Mouse (Mus musculus) CH12.LX (cell line): ENCODE data around the gene Eif2ak2. TPM values are rescaled to one million over a fixed set of nuclear protein-coding genes. Genes with fewer than 3 reads are reported as not detected.
A peak's percentile ranks its signal among the peaks of the same experiment; 100 is the strongest.

ENCODE experiments used
- DNase-seq: peaks from one replicate; pipeline ENCODE4 v3.0.0-alpha.2; 2013; ENCODE audit errors: extremely low read depth
- H3K27ac ChIP-seq: 2 replicates; pipeline ENCODE4 v1.5.1; 2012; ENCODE audit warnings: low read depth, mild to moderate bottlenecking, control low read depth, moderate library complexity; ENCODE audit not compliant: insufficient read depth
- H3K27me3 ChIP-seq: replicated peaks from 2 replicates; pipeline ENCODE3; 2012; ENCODE audit warnings: inconsistent platforms
- H3K36me3 ChIP-seq, 2 experiments: replicated peaks in 1 of 2; 2 replicates each; pipeline versions ENCODE3 to v1.6.1; 2012; ENCODE audit warnings: inconsistent platforms in 1 of 2, low read length in 1 of 2, mild to moderate bottlenecking in 1 of 2, mixed read lengths in 1 of 2, moderate library complexity in 1 of 2; ENCODE audit not compliant: control insufficient read depth in 1 of 2, insufficient read depth in 1 of 2
- H3K4me1 ChIP-seq, 2 experiments: 2 replicates each; pipeline ENCODE4 v1.6.1; 2012; ENCODE audit warnings: inconsistent platforms in 1 of 2, moderate library complexity in 1 of 2; ENCODE audit not compliant: insufficient read depth in 2 of 2, control insufficient read depth in 1 of 2
- H3K4me2 ChIP-seq: 2 replicates; pipeline ENCODE4 v1.6.1; 2012; ENCODE audit warnings: low read depth, mild to moderate bottlenecking, control low read depth; ENCODE audit not compliant: poor library complexity, insufficient read depth, severe bottlenecking
- H3K4me3 ChIP-seq, 3 experiments: fragments of 150-350 bp in 1 of 3; sonication (generic) in 1 of 3; replicated peaks in 1 of 3; 2 replicates each; pipeline versions ENCODE3 to v1.5.1; 2011 to 2012; ENCODE audit warnings: low read depth in 2 of 3, low read length in 2 of 3, mild to moderate bottlenecking in 2 of 3, moderate library complexity in 2 of 3, control low read depth in 1 of 3, improper control_type of control experiment in 1 of 3, inconsistent platforms in 1 of 3, mixed read lengths in 1 of 3; ENCODE audit not compliant: poor library complexity in 1 of 3
- H3K79me2 ChIP-seq: replicated peaks from 2 replicates; pipeline ENCODE4 v1.6.1; 2012; ENCODE audit warnings: mild to moderate bottlenecking, moderate library complexity; ENCODE audit not compliant: control insufficient read depth, poor library complexity, insufficient read depth, severe bottlenecking; ENCODE audit errors: extremely low read depth
- H3K9ac ChIP-seq: 2 replicates; pipeline ENCODE4 v1.6.1; 2012; ENCODE audit warnings: low read depth, mild to moderate bottlenecking, control low read depth, moderate library complexity; ENCODE audit not compliant: insufficient read depth
- H3K9me3 ChIP-seq: replicated peaks from 2 replicates; pipeline ENCODE3; 2012; ENCODE audit warnings: low read length, inconsistent platforms, mixed read lengths
- BHLHE40 ChIP-seq: IDR thresholded peaks from 2 replicates; pipeline ENCODE4 v1.6.1; 2011; ENCODE audit warnings: mild to moderate bottlenecking, low read depth, low read length, improper control_type of control experiment
- CHD1 ChIP-seq: IDR thresholded peaks from 2 replicates; pipeline ENCODE4 v1.6.1; 2012; ENCODE audit warnings: low read depth, low read length, improper control_type of control experiment, inconsistent platforms
- CTCF ChIP-seq, 2 experiments: IDR thresholded peaks in 1 of 2; conservative IDR thresholded peaks in 1 of 2; 2 replicates each; pipeline ENCODE4 v1.5.1; 2011 to 2012; ENCODE audit warnings: low read depth in 2 of 2, low read length in 2 of 2, improper control_type of control experiment in 1 of 2, inconsistent platforms in 1 of 2, mild to moderate bottlenecking in 1 of 2, moderate library complexity in 1 of 2
- E2F4 ChIP-seq: IDR thresholded peaks from 2 replicates; pipeline ENCODE4 v1.6.1; 2011; ENCODE audit warnings: low read depth, low read length, improper control_type of control experiment; ENCODE audit not compliant: insufficient replicate concordance
- ETS1 ChIP-seq: conservative IDR thresholded peaks from 2 replicates; pipeline ENCODE4 v1.6.1; 2012; ENCODE audit warnings: low read depth, mild to moderate bottlenecking, inconsistent platforms, low read length, improper control_type of control experiment, moderate library complexity
- IRF4 ChIP-seq: IDR thresholded peaks from 2 replicates; pipeline ENCODE4 v1.6.1; 2014; ENCODE audit warnings: low read depth, mild to moderate bottlenecking, inconsistent platforms, low read length, improper control_type of control experiment
- JUND ChIP-seq: conservative IDR thresholded peaks from 2 replicates; pipeline ENCODE4 v1.6.1; 2011; ENCODE audit warnings: low read depth, low read length, improper control_type of control experiment
- MAFK ChIP-seq: IDR thresholded peaks from 2 replicates; pipeline ENCODE4 v1.6.1; 2011; ENCODE audit warnings: low read length, improper control_type of control experiment; ENCODE audit not compliant: insufficient replicate concordance
- MEF2A ChIP-seq: IDR thresholded peaks from 2 replicates; pipeline ENCODE4 v1.6.1; 2014; ENCODE audit warnings: low read depth, mild to moderate bottlenecking, inconsistent platforms, low read length, improper control_type of control experiment, borderline replicate concordance
- NELFE ChIP-seq: IDR thresholded peaks from 2 replicates; pipeline ENCODE4 v1.6.1; 2011; ENCODE audit warnings: low read depth, low read length, improper control_type of control experiment
- NRF1 ChIP-seq: IDR thresholded peaks from 2 replicates; pipeline ENCODE4 v1.6.1; 2014; ENCODE audit warnings: low read depth, mild to moderate bottlenecking, inconsistent platforms, low read length, improper control_type of control experiment, moderate library complexity
- PAX5 ChIP-seq: IDR thresholded peaks from 2 replicates; pipeline ENCODE4 v1.6.1; 2012; ENCODE audit warnings: low read length, inconsistent platforms, mixed read lengths
- POLR2AphosphoS2 ChIP-seq: IDR thresholded peaks from 2 replicates; pipeline ENCODE4 v1.6.1; 2011; ENCODE audit warnings: low read depth, low read length, improper control_type of control experiment
- RAD21 ChIP-seq: IDR thresholded peaks from 2 replicates; pipeline ENCODE4 v1.6.1; 2011; ENCODE audit warnings: low read depth, mild to moderate bottlenecking, low read length, improper control_type of control experiment, moderate library complexity
- SIN3A ChIP-seq: IDR thresholded peaks from 2 replicates; pipeline ENCODE4 v1.6.1; 2012; ENCODE audit warnings: low read length, improper control_type of control experiment, inconsistent platforms
- SMC3 ChIP-seq: IDR thresholded peaks from 2 replicates; pipeline ENCODE4 v1.6.1; 2011; ENCODE audit warnings: low read depth, low read length, improper control_type of control experiment
- TBP ChIP-seq: conservative IDR thresholded peaks from 2 replicates; pipeline ENCODE4 v1.6.1; 2011; ENCODE audit warnings: low read depth, low read length, improper control_type of control experiment
- TCF12 ChIP-seq: IDR thresholded peaks from 2 replicates; pipeline ENCODE4 v1.6.1; 2014; ENCODE audit warnings: low read depth, mild to moderate bottlenecking, inconsistent platforms, low read length, improper control_type of control experiment
- USF1 ChIP-seq: IDR thresholded peaks from 2 replicates; pipeline ENCODE4 v1.6.1; 2014; ENCODE audit warnings: low read depth, mild to moderate bottlenecking, inconsistent platforms, low read length, improper control_type of control experiment
- dilution Hi-C: fragments of 300-500 bp; cut with MboI; formaldehyde crosslinking; loops from 2 replicates; pipeline ENCODE4 v1.14.3; 2020; ENCODE audit warnings: low sequenced_read_pairs; ENCODE audit not compliant: extremely low pct_unique_long_range_greater_than_20kb, extremely low pct_ligation_motif_present
- in situ Hi-C: fragments of 300-500 bp; cut with MboI; formaldehyde crosslinking; loops from 3 replicates; pipeline ENCODE4 v1.14.3; 2019; ENCODE audit warnings: low sequenced_read_pairs, low pct_ligation_motif_present, low pct_unique_long_range_greater_than_20kb, mixed read lengths
- polyA plus RNA-seq: library from polyadenylated mRNA; unstranded; fragments of >175 nt; gene quantifications from 2 replicates; pipeline ENCODE4 v1.2.1, GENCODE M21; 2012; ENCODE audit warnings: low read depth; ENCODE audit not compliant: insufficient read length
- total RNA-seq, 2 experiments: library from RNA; depleted of rRNA; stranded (reverse); fragments of 300-350 nt in 1 of 2; fragments of >200 nt in 1 of 2; gene quantifications; 2 replicates each; pipeline ENCODE4 v1.2.3; 2012 to 2014

Eif2ak2 gene
- total and polyA plus RNA-seq, 3 experiments, result 9.8 to 25.0 (median 13.6) TPM

DNA sequence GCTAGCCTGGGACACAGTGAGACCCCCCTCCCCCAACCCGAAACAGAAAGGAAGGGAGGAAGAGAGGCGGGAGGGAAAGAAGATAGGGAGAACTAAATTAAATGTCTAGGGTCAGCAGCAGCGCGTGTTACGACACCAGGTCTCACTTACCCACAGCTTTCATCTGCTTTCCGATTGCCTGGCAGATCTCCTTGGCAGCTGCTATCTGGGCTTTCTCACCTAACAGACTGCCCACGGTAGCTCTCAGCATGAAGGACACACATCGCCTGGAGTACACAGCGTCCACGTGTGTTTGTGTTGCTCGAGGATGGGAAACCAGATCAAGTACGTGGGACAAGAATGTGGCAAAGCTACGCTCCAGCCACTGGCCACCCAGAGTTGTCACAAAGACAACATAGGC is 58.0 kb downstream of the Eif2ak2 start:
- no peaks in the 10 kb centered on the region for H3K27me3 ChIP-seq
- H3K9ac ChIP-seq, result no peak overlapping the region
- no peaks in the 10 kb centered on the region for H3K79me2 ChIP-seq
- H3K4me3 ChIP-seq, result no peak overlapping the region
- no peaks in the 10 kb centered on the region for H3K4me1 ChIP-seq
- H3K36me3 ChIP-seq, result peaks cover 50 to 83% of the 10 kb centered on the region in 2 experiments
- H3K4me2 ChIP-seq, result no peak overlapping the region
- TF ChIP-seq PAX5 (no peak), MEF2A (no peak), TCF12 (no peak), USF1 (no peak), RAD21 (no peak), POLR2AphosphoS2 (no peak), MAFK (no peak), NELFE (no peak), BHLHE40 (no peak), JUND (no peak), IRF4 (no peak), SIN3A (no peak), TBP (no peak)
- TF ChIP-seq, all 38 proteins: peak for 0
- DNase-seq, result no peak
- no peak overlapping the region for H3K27ac ChIP-seq
- in situ Hi-C loops, result no loop called here
- H3K9me3 ChIP-seq, result no peaks in the 10 kb centered on the region
- dilution Hi-C loops, result no loop called here

DNA sequence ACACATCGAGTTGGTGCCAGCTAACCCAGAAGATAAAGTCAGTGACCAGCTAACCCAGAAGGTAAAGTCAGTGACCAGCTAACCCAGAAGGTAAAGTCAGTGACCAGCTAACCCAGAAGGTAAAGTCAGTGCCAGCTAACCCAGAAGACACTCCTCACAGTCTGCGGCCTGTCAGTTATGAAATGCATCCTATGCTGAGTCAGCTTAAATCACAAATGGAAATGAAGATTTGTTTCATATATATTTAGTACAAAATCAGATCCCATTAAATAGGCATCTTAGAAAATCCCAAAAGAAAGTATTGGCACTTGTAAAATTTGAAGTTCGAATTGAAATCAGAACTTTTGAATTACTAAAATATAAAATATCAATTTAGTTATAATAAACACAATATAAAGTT is 72.8 kb downstream of the Eif2ak2 start:
- TF ChIP-seq MAFK (peak; percentile 94), JUND (no peak)
- no peak overlapping the region for H3K9ac ChIP-seq
- H3K4me1 ChIP-seq, result no peaks in the 10 kb centered on the region
- H3K9me3 ChIP-seq, result no peaks in the 10 kb centered on the region
- no peak overlapping the region for H3K27ac ChIP-seq
- H3K36me3 ChIP-seq, result peaks cover 25 to 62% of the 10 kb centered on the region in 2 experiments
- no peaks in the 10 kb centered on the region for H3K27me3 ChIP-seq
- no peaks in the 10 kb centered on the region for H3K79me2 ChIP-seq
- DNase-seq, result no peak
- in situ Hi-C loops (no loop called here), dilution Hi-C loops (no loop called here)
- H3K4me3 ChIP-seq, result no peak overlapping the region
- no peak overlapping the region for H3K4me2 ChIP-seq

DNA sequence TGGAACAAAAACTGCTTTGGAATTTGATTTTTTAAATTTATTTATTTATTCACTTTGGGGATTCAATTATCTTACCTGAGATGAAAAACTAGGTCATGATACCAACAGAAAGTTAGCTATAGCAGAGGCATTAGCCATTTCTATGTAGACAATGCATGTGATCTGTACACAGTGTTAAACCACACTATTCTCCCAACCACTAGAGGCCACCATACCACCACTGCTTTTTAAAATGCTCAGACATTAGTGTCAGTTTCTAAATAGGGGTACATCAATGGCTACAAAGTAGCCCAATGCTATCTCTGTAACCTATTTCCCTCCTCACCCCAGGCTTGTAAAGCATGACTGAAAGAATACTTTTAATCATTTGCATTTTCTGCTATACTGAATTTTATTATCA is 73.4 kb downstream of the Eif2ak2 start:
- Histone ChIP-seq H3K79me2 (no peaks in the 10 kb centered on the region), H3K36me3 (peaks cover 22 to 60% of the 10 kb centered on the region in 2 experiments), H3K9me3 (no peaks in the 10 kb centered on the region), H3K4me2 (no peak overlapping the region), H3K9ac (no peak overlapping the region), H3K27ac (no peak overlapping the region), H3K27me3 (no peaks in the 10 kb centered on the region), H3K4me1 (no peaks in the 10 kb centered on the region), H3K4me3 (no peak overlapping the region)
- peak; percentile 37 for DNase-seq
- in situ Hi-C loops, result no loop called here
- no peak for TF ChIP-seq NRF1
- peak; percentile 77 for TF ChIP-seq RAD21
- TF ChIP-seq ETS1, result no peak
- TF ChIP-seq CTCF (conservative IDR thresholded peaks at IDR 0.05 in 1 of 2, IDR thresholded peaks at IDR 0.05 in 1 of 2; ENCODE audit: low read depth in 2 of 2, low read length in 2 of 2), result peak; percentile 22 to 72; a peak in 3 of 4 replicates
- no peak for TF ChIP-seq CHD1
- no peak for TF ChIP-seq TCF12
- peak; percentile 44 for TF ChIP-seq SMC3
- no peak for TF ChIP-seq E2F4
- dilution Hi-C loops, result no loop called here
